Mouse (Mus musculus) CD4-positive, CD25-positive, alpha-beta regulatory T cell, adult 4 months (primary cell): ENCODE results near the gene Olfr1311. TPM values are rescaled to one million over a fixed set of nuclear protein-coding genes. Genes with fewer than 3 reads are reported as not detected.
"Not testable (repeated sequence)": the region's sequence is repeated elsewhere in the genome, so short reads cannot be mapped to it uniquely, and the experiment has no call there.

Experiments
- ATAC-seq: one replicate; pipeline ENCODE4 v1.8.0; 2017
- polyA plus RNA-seq, 2 experiments: library from polyadenylated mRNA; unstranded; fragments of 100-300 nt; shearing (Covaris generic); gene quantifications; one replicate each; pipeline ENCODE4 v1.2.1; 2017

The Olfr1311 gene
- polyA plus RNA-seq, result not detected

GRCm38 (mm10) chr2:112024312-112024711 lies at the start of gene Olfr1311:
Gene Olfr1311, minus strand, starts transcription at chr2:112024412.
- ATAC-seq, result no peak

- ATAC-seq, result no peak
Measured at GRCm38 (mm10) chr2:112050138-112050537, 25.9 kb upstream of the Olfr1311 start, which contains the start of gene Olfr1312. Gene Olfr1312, minus strand, starts transcription at chr2:112050238.

GRCm38 (mm10) chr2:112026971-112027370 lies 2.8 kb upstream of the Olfr1311 start:
- not testable (repeated sequence) for ATAC-seq

GRCm38 (mm10) chr2:112014900-112015299 lies 9.3 kb downstream of the Olfr1311 start:
- ATAC-seq, result no peak

- no peak for ATAC-seq
Measured at GRCm38 (mm10) chr2:112012608-112013007, 11.6 kb downstream of the Olfr1311 start, which contains the start of gene Olfr1310. Gene Olfr1310, minus strand, starts transcription at chr2:112012708.

GRCm38 (mm10) chr2:111990181-111990580 lies 34.0 kb downstream of the Olfr1311 start, which contains the start of gene Olfr1309:
Gene Olfr1309, minus strand, starts transcription at chr2:111990281.
- no peak for ATAC-seq

Other genes starting within 250 kb of the Olfr1311 start
- not detected for gene Olfr1302, start 247.0 kb downstream of the Olfr1311 start, polyA plus RNA-seq
- gene Olfr1303, start 204.1 kb downstream of the Olfr1311 start, polyA plus RNA-seq, result not detected
- not detected for gene Olfr1305, start 147.3 kb downstream of the Olfr1311 start, polyA plus RNA-seq
- gene Olfr1306, start 108.1 kb downstream of the Olfr1311 start, polyA plus RNA-seq, result not detected
- gene Olfr1307, start 75.0 kb downstream of the Olfr1311 start, polyA plus RNA-seq, result under 1 TPM; 0.04 to 0.09 TPM
- gene Olfr1308, start 59.5 kb downstream of the Olfr1311 start, polyA plus RNA-seq, result not detected
- not detected for gene Olfr1309, start 34.1 kb downstream of the Olfr1311 start, polyA plus RNA-seq
- not detected for gene Olfr1310, start 11.7 kb downstream of the Olfr1311 start, polyA plus RNA-seq
- under 1 TPM in 1 of 2 experiments, not detected in 1; 0.08 TPM for gene Olfr1312, start 25.8 kb upstream of the Olfr1311 start, polyA plus RNA-seq
- not detected for gene Olfr1313, start 53.4 kb upstream of the Olfr1311 start, polyA plus RNA-seq
- not detected for gene Olfr1314, start 72.4 kb upstream of the Olfr1311 start, polyA plus RNA-seq
- not detected for gene Olfr1315-ps1, start 91.0 kb upstream of the Olfr1311 start, polyA plus RNA-seq
- gene Olfr1316, start 110.6 kb upstream of the Olfr1311 start, polyA plus RNA-seq, result not detected
- gene Olfr1317, start 115.9 kb upstream of the Olfr1311 start, polyA plus RNA-seq, result not detected
- not detected for gene Olfr1318, start 129.8 kb upstream of the Olfr1311 start, polyA plus RNA-seq
- 10 to 100 TPM; 23.6 to 39.7 TPM for gene Lpcat4, start 215.1 kb upstream of the Olfr1311 start, polyA plus RNA-seq
- not detected for gene Nutm1, start 234.9 kb upstream of the Olfr1311 start, polyA plus RNA-seq
- gene Nop10, start 237.5 kb upstream of the Olfr1311 start, polyA plus RNA-seq, result 100 to 1,000 TPM; 153 to 229 TPM
- gene Slc12a6, start 241.4 kb upstream of the Olfr1311 start, polyA plus RNA-seq, result 10 to 100 TPM; 51.7 to 61.2 TPM
- not detected for gene Gm21985, start 241.9 kb upstream of the Olfr1311 start, polyA plus RNA-seq